Mouse (Mus musculus) erythroblast, embryonic 14.5 days (primary cell): ENCODE data around the gene Rad51b.

Experiments used
- GATA1 ChIP-seq: IDR thresholded peaks from 2 replicates; pipeline ENCODE4 v1.6.1; 2012; ENCODE audit warnings: low read length, inconsistent platforms, mixed read lengths
- TAL1 ChIP-seq: IDR thresholded peaks from 3 replicates; pipeline ENCODE4 v1.6.1; 2012; ENCODE audit warnings: low read length, inconsistent platforms, mixed read lengths

DNA sequence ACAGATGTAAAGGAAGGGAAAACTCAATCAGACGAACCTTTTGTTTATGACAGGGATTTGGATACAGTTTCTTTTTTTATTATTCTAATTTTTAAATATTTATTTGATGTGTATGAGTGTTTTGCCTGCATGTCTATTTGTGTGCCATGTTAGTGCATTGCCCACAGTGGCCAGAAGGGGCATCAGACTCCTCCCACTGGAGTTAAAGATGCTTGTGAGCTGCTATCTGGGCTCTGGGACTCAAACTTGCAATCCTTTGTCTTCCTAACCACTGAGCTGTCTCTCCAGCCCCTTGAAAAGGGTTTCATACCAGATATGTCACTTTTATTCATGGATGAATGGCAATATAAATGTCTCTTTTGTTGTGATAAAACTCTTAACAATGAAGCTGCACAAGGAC, 65.1 kb downstream of the Rad51b start:
- no peak for TF ChIP-seq GATA1
- TF ChIP-seq TAL1, result no peak
